Mouse (Mus musculus) megakaryocyte-erythroid progenitor cell, adult 5-6 weeks (primary cell): ENCODE measurements around the gene Psmd5. TPM values are rescaled to one million over a fixed set of nuclear protein-coding genes. Genes with fewer than 3 reads are reported as not detected.
"Not testable (repeated sequence)": the region's sequence is repeated elsewhere in the genome, so short reads cannot be mapped to it uniquely, and the experiment has no call there.

Experiments
- ATAC-seq: replicated peaks from 2 replicates; pipeline ENCODE4 v1.8.0; 2016; ENCODE audit warnings: mild to moderate bottlenecking, inconsistent platforms; ENCODE audit not compliant: severe bottlenecking, poor library complexity, low FRiP score, low TSS enrichment
- total RNA-seq, 2 experiments: library from RNA; stranded (forward) in 1 of 2; stranded (reverse) in 1 of 2; fragments of 200-1000, 215-1000 nt in 1 of 2; fragments of >200 nt in 1 of 2; fragmentation: Nextera tagmentation in 1 of 2; gene quantifications; 2 replicates each; pipeline ENCODE4 v1.2.3; 2014 to 2017

Psmd5 gene
- total RNA-seq, 2 experiments from 2014 or later: 42.0 to 103 TPM

- ATAC-seq: peak; percentile 65
These were observed 23.1 kb upstream of the Psmd5 start for GRCm38 (mm10) chr2:34897820-34898219.

GRCm38 (mm10) chr2:34896821-34897460 is 22.2 kb upstream of the Psmd5 start:
- no peak for ATAC-seq

DNA sequence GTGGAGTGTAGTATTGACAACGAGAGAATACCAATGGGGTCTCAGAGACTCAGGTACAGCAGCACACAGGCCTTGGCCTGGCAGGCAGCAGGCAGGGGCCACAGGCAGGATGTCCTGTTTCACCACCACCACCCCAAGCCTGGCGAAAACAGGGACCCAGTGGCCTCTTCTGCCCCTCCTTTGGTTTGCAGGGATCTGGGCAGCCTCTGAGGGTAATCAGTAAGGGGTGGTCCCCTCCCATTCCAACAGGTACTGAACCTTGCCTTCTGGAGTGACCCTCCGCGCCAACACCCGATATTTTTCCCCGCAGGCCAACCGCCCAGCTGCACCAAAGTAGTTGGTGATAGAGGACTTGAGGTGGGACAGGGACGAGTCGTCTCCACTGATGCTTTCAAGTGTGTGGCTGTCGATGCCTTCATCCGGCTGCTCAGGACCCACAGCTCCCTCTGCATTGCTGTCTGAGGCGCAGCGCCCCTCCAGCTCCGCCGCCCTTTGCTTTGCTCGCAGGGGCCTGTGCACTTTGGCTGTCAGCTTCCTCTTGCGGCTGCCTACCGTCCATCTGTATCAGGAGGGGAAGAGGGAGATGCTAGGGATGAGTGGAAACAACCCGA is 20.8 kb upstream of the Psmd5 start:
- ATAC-seq: no peak

- no peak for ATAC-seq
These were observed 19.2 kb upstream of the Psmd5 start for GRCm38 (mm10) chr2:34893950-34894349.

GRCm38 (mm10) chr2:34884186-34884585 is 9.4 kb upstream of the Psmd5 start:
- ATAC-seq: no peak

- no peak for ATAC-seq
These were observed 8.4 kb upstream of the Psmd5 start for GRCm38 (mm10) chr2:34883190-34883589.

GRCm38 (mm10) chr2:34882757-34883156 is 8.0 kb upstream of the Psmd5 start:
- ATAC-seq: no peak

DNA sequence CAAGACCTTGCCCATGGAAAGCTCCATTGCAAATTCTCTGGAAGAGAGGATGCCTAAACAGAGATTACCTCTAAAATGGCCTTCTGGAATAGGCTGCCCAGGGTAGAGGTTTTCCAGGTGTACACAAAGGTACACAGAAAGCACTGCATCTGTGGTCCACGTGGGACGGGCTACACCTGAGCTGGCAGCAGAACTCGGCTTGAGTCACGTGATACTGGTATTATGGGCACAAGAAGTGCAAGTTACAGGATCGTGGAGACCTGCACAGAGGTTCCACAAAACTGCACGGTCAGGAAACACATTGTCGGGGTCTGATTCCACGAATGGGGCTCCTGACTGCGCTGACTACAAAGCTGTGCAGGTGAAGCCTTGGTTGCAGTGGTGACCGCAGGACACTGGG is 5.3 kb upstream of the Psmd5 start:
- no peak for ATAC-seq

GRCm38 (mm10) chr2:34874271-34874670 is 497 bp downstream of the Psmd5 start, which contains the start of gene Cutal:
Cutal (plus strand) TSS chr2:34874396.
- no peak for ATAC-seq

GRCm38 (mm10) chr2:34870520-34871474 is 4.0 kb downstream of the Psmd5 start:
- ATAC-seq: peak; percentile 92

- ATAC-seq: peak; percentile 82
These were observed 5.1 kb downstream of the Psmd5 start for GRCm38 (mm10) chr2:34869680-34870079.

DNA sequence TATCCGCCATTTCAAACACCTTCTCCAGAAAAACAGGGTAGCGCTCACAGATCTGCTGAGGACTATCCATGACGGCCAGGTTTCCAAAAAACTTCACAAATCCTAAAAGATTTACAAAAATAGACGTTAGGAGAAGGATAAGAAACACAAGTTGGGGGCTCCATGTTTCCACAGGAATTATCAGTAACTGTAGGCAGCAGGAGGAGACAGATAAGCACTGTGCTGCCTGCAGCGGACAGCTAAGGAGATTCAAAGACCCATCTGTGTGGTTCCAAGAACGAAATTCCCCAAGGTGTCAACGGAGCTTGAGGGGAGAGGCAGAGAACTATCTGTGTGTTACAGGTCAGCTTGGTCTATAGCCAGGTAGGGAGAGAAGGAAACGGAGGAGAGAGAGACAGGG is 17.0 kb downstream of the Psmd5 start:
- ATAC-seq: peak; percentile 69

GRCm38 (mm10) chr2:34855265-34855664 is 19.5 kb downstream of the Psmd5 start:
- peak; percentile 65 for ATAC-seq

GRCm38 (mm10) chr2:34847702-34848101 is 27.1 kb downstream of the Psmd5 start:
- ATAC-seq: no peak

- no peak for ATAC-seq
These were observed 31.4 kb downstream of the Psmd5 start for GRCm38 (mm10) chr2:34843211-34843939.

DNA sequence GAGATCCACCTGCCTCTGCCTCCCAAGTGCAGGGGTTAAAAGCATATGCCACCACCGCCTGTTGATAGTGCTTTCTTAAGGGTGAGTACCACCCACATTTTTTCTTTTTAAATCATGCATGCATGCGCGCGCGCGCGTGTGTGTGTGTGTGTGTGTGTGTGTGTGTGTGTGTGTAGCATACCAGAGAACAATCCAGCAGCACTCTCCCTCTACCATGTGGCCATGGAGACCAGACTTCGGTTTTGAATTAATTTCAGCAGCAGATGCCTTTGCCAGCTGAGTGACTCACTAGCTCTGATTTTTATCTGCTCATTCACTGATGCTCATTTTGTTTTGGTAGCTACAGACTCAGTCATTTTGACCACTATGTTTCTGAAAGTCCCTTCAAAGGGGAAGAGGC is 33.1 kb downstream of the Psmd5 start:
- no peak for ATAC-seq

DNA sequence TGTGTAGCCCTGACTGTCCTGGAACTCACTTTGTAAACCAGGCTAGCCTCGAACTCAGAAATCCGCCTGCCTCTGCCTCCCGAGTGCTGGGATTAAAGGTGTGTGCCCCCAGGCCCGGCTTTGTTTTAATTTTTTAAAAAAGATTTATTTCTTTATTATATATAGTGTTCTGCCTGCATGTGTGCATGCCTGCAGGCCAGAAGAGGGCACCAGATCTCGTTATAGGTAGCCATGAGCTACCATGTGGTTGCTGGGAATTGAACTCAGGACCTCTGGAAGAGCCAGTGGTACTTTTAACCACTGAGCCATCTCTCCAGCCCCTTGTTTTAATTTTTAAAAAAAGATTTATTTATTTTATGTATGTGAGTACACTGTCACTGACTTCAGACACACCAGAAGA is 34.6 kb downstream of the Psmd5 start:
- ATAC-seq: not testable (repeated sequence)

- ATAC-seq: no peak
These were observed 39.1 kb downstream of the Psmd5 start for GRCm38 (mm10) chr2:34835669-34836068.

DNA sequence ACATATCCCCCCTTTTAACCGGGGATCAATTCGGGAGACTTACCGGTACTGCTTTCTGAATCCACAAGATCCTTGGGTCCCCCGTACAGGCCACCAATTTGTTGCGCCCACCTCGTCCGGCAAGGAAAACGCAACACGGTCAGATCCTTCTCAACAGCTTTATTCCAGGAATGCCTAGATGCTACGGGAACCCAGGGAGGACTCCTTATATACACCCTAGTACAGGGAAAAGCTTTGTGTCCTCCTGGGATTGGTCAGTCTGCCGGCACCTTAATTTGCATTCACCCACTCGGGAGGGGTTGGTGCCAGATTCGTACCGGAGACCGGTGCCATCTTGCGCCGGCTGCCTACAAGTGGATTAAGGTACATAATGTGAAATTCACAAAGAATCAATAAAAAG is 41.1 kb downstream of the Psmd5 start:
- no peak for ATAC-seq
